Mouse (Mus musculus): ENCODE data around the gene Anks1b.

The Anks1b gene

GRCm38 (mm10) chr10:90804602-90805095 is 931.3 kb downstream of the Anks1b start:
- DNase-seq (ENCODE audit: low read depth in 1 of 2, low spot score in 2 of 2), result no peak

DNA sequence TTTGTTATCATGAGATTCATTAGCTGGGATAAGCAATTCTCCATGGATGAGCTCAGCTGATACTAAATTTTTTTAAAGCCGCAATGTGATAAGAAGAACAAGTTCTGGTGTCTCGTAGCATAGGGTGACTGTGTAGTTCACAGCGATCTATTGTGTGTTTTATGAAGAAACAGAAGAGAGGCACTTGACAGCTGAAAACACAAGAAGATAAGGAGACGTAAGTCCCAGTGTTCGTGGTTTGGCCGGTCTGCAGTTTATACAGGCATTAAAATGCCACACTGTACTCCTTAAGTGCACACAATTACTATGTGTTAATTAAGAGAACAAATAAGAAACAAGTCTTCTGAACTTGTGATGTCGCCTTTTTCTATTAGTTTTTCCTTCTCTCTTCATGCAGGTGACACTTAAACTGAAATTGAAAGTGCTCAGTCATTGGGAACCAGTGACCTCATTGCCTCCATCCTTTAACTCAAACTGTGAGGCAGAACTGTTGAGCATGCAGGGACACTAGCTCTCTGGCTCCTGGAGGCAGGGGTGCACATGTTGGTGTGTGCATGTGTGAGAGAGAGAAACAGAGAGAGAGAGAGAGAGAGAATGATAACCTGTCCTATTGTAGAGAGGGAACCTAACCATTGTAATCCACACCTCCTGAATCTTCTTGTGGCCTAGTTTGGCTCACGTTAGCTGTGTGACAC is 935.5 kb downstream of the Anks1b start:
- DNase-seq (ENCODE audit: low read depth in 1 of 2, low spot score in 2 of 2), result no peak

GRCm38 (mm10) chr10:90809911-90810590 is 936.7 kb downstream of the Anks1b start:
- DNase-seq (ENCODE audit: low read depth in 1 of 2, low spot score in 2 of 2), result no peak

- no peak for DNase-seq (ENCODE audit: low read depth in 1 of 2, low spot score in 2 of 2)
Measured at GRCm38 (mm10) chr10:90811446-90811845, 938.1 kb downstream of the Anks1b start.

- no peak for DNase-seq (ENCODE audit: low read depth in 1 of 2, low spot score in 2 of 2)
Measured at GRCm38 (mm10) chr10:90813326-90813725, 940.0 kb downstream of the Anks1b start.

GRCm38 (mm10) chr10:90814412-90814811 is 941.1 kb downstream of the Anks1b start:
- no peak for DNase-seq (ENCODE audit: low read depth in 1 of 2, low spot score in 2 of 2)

DNA sequence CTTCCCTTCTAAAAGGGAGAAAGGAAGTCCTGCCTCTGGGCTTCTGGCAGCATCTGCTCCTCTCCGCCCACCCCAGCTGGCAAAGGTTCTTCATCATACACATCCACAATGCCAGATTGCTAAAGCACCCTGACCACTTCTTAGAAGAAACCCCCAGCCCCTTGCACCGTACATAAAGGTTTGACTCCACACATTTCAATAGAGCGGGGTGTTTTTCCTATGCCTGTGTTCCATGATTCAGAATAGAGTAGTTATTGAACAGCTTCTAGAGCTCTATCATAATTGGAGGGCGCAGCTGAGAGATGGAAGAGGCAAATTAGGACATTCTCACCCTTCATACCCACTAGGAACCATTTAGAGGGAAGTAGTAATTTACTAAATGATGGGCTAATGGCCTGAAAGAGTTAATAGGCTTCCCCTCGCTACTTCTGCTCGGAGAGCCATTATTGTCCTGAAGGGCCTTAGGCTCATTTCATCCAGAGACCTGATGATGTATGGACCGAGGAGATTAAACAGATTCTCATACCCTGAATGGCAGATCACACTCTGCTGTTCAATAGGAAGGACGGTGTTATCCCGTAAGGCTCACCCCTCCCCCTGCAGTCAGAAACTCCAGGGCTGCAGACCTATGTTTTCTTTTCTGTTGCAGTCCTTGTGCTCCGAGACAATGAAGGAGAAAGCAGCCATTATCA is 945.1 kb downstream of the Anks1b start:
- DNase-seq (ENCODE audit: low read depth in 1 of 2, low spot score in 2 of 2), result no peak

DNA sequence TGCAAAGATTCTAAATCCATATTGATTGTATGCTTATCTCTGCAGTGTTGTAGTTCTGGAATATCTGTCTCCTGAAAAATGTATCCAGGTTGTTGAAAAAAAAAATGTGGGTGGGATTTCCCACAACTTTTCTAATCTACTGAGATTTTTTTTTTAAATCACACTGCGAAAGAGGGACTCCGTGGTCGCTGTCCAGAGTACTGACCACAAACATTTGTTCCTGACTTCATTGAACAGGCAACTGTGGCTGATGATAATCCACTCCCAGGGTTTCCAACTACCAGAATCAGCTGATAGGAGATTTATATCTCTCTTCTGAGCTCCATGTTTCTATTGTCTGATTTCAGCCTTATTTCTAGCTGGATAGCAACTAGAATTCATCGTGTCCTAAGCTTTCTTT is 950.1 kb downstream of the Anks1b start:
- DNase-seq (ENCODE audit: low read depth in 1 of 2, low spot score in 2 of 2), result no peak

GRCm38 (mm10) chr10:90824692-90825091 is 951.4 kb downstream of the Anks1b start:
- no peak for DNase-seq (ENCODE audit: low read depth in 1 of 2, low spot score in 2 of 2)

GRCm38 (mm10) chr10:90826939-90827338 is 953.6 kb downstream of the Anks1b start:
- no peak for DNase-seq (ENCODE audit: low read depth in 1 of 2, low spot score in 2 of 2)

- DNase-seq (ENCODE audit: low read depth in 1 of 2, low spot score in 2 of 2), result no peak
Measured at GRCm38 (mm10) chr10:90828581-90829393, 955.5 kb downstream of the Anks1b start.

GRCm38 (mm10) chr10:90829394-90830267 is 956.3 kb downstream of the Anks1b start:
- DNase-seq (ENCODE audit: low read depth in 1 of 2, low spot score in 2 of 2), result no peak

- DNase-seq (ENCODE audit: low read depth in 1 of 2, low spot score in 2 of 2), result no peak
Measured at GRCm38 (mm10) chr10:90830268-90830585, 956.9 kb downstream of the Anks1b start.

DNA sequence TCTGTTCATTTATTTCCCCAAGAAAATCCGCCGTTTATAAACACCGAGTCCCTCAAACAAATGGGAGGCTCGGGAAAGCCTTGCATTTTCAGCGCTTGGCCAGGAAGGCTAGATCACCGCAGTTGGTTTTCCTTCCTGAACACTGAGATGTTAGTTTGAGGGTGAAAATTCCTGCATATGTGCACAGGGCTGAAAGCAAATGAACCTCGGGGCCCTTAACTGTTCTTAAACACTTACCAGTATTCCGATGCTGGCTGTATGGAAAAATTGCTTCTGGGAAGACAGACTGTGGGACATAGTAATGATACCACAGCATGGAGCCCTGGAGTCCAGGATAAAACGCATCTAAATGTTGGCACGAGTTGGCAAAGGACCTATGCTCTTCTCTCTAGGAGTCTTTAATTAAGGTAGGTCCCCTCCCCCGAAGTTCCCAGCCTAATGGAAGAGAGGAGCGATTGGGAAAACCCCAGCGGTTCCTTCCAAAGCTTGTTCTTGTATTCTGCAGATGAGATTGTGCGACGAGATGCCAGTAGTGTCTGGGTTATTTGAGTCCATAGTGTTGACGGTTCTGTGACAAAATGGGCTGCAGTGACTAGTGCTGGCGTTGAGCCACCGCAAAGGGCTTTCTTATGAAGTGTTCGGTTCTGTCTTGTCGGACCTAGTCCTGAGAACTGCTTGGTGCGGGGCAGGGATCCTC is 957.4 kb downstream of the Anks1b start:
- no peak for DNase-seq (ENCODE audit: low read depth in 1 of 2, low spot score in 2 of 2)

DNA sequence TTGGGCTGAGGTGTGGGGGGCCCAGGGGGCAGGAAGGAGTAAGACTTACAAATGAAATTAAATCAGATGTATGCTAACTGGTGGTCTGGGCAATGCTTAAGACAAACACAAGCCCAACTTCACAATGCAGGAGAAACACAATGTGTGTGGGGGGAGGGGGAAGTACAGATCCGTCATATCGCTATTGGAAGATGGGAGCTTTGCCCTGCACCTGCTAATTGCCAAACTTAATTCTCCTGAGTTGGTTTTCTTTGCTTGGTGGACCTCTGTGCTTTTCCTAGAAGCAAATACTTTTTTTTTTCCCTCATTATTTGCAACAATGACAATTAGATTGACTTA is 957.9 kb downstream of the Anks1b start:
- DNase-seq (ENCODE audit: low read depth in 1 of 2, low spot score in 2 of 2), result no peak

DNA sequence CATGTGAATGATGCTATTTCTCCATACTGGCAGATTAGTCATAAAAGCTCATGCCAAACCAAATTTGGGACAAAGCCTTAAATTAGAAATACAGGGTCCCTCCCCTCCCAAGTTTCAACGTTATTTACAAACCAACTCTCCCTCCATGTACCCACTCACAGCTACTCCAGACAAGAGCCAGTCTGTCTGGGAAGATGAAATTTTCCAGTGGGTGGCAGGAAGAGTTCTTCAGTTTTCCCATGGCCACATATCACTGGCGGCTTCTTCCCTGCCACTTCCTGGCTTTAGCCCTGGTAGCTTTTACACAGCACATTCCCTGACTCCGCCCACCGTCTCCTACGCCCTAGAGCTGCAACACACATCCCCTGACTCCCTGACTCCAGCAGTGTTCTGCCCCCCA is 961.0 kb downstream of the Anks1b start:
- no peak for DNase-seq (ENCODE audit: low read depth in 1 of 2, low spot score in 2 of 2)

DNA sequence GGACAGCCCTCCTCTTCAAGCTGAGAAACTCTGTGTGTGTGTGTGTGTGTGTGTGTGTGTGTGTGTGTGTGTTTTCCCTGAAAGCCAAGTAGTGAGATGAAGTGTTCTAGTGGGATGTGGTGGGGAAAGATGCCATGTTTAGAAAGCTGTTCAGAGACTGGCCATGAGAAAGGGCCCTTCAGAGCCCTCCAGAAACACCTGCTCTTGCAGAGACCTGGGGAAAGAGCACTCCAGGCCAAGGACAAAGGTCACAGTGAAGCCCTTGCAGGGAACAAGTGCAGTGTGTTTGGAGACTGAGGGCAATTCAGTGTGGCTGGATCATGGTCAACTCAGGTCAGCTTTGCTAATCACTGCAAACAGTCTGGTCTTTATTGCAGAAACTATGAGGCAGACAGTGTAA is 961.9 kb downstream of the Anks1b start:
- DNase-seq (ENCODE audit: low read depth in 1 of 2, low spot score in 2 of 2), result no peak

DNA sequence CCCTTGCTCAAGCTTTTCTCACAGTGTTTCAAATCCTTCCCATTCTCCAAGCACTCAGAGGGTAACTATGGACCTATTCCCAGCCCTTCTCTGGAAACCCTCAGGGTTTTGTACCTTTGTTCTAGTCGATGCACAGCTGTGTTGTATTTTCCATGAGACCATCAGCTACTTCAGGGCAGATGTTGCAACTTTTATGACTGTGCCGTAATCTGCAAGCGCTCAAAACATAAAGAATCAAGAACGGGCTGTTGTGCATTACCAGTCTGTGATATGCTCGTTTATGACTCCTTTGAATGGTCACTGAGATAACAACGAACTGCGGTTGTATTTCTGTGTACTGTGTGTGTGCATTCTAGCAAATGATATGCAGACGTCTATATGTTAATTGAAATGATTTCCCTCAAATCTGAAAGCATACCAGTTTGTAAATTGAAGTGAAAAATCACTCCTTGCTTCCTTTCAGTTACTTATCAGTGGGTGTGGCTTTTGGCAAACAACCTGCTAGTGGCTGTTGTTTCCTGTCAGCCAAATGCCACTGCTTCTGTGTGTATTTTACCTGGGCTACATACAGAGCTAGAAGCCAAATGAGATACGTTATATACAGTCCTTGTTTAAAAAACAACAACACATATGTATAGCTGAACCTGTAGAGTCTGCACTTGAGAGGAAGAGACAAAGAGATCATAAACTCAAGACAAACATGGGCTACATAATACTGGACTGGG is 966.5 kb downstream of the Anks1b start:
- DNase-seq (ENCODE audit: low read depth in 1 of 2, low spot score in 2 of 2), result no peak

GRCm38 (mm10) chr10:90842398-90842797 is 969.1 kb downstream of the Anks1b start:
- no peak for DNase-seq (ENCODE audit: low read depth in 1 of 2, low spot score in 2 of 2)
